Mouse (Mus musculus): ENCODE results near the gene Ung.

The Ung gene

GRCm38 (mm10) chr5:114131521-114131840 lies 1.3 kb downstream of the Ung start:
- peak; percentile 82 for DNase-seq

GRCm38 (mm10) chr5:114132841-114133240 lies 2.7 kb downstream of the Ung start:
- no peak for DNase-seq

- peak; percentile 45 for DNase-seq
Observed at GRCm38 (mm10) chr5:114134091-114134534, 3.9 kb downstream of the Ung start.

GRCm38 (mm10) chr5:114135516-114135915 lies 5.3 kb downstream of the Ung start:
- DNase-seq, result no peak

GRCm38 (mm10) chr5:114137481-114138276 lies 7.5 kb downstream of the Ung start:
- DNase-seq, result no peak

- no peak for DNase-seq
Observed at GRCm38 (mm10) chr5:114138277-114139164, 8.3 kb downstream of the Ung start.

GRCm38 (mm10) chr5:114139175-114139574 lies 9.0 kb downstream of the Ung start:
- peak; percentile 89 for DNase-seq

GRCm38 (mm10) chr5:114146028-114146888 lies 16.1 kb downstream of the Ung start, which contains the start of gene Acacb:
Gene Acacb (plus strand): TSS chr5:114146535.
- DNase-seq, result peak; percentile 56

- no peak for DNase-seq
Observed at GRCm38 (mm10) chr5:114147043-114147972, 17.1 kb downstream of the Ung start.

GRCm38 (mm10) chr5:114152359-114153092 lies 22.3 kb downstream of the Ung start:
- DNase-seq, result peak; percentile 48

- DNase-seq, result peak; percentile 52
Observed at GRCm38 (mm10) chr5:114153490-114153889, 23.3 kb downstream of the Ung start.

- no peak for DNase-seq
Observed at GRCm38 (mm10) chr5:114154765-114155164, 24.6 kb downstream of the Ung start.

- peak; percentile 82 for DNase-seq
Observed at GRCm38 (mm10) chr5:114155168-114155933, 25.2 kb downstream of the Ung start.

GRCm38 (mm10) chr5:114157236-114157635 lies 27.1 kb downstream of the Ung start:
- no peak for DNase-seq

GRCm38 (mm10) chr5:114161424-114161823 lies 31.2 kb downstream of the Ung start:
- DNase-seq, result no peak

- no peak for DNase-seq
Observed at GRCm38 (mm10) chr5:114162106-114162815, 32.1 kb downstream of the Ung start.

GRCm38 (mm10) chr5:114163117-114163696 lies 33.0 kb downstream of the Ung start:
- DNase-seq, result no peak

- no peak for DNase-seq
Observed at GRCm38 (mm10) chr5:114170345-114170744, 40.2 kb downstream of the Ung start.

- no peak for DNase-seq
Observed at GRCm38 (mm10) chr5:114172936-114173335, 42.8 kb downstream of the Ung start.
